Mouse (Mus musculus): ENCODE measurements around the gene Serp2.

DNA sequence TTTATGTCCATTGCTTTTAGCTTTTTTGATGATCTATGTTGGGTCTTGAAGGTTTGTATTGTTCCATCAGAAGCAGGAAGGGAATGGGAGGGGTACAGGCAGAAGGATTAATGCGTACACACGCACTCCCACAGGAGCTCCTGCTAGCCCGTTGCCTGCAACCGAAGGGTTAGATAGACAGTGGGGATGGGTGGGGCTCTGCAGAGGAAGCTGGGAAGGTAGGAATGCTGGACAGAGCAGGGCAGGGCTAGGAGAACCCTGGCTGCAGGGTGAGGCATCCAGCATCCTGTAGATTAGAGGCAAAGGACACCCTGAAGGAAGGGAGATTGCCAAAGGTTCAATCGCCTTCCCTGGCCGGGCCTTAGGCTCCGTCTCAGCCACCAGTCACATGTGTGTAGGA is 27.3 kb upstream of the Serp2 start:
- TF ChIP-seq CTCF (IDR thresholded peaks at IDR 0.05), result no peak
- TF ChIP-seq EP300 (IDR thresholded peaks at IDR 0.05), result peak; percentile 70
